Mouse (Mus musculus) small intestine, adult 2 months (tissue): Measurements from ENCODE around the gene Stxbp3. TPM values are rescaled to one million over a fixed set of nuclear protein-coding genes. Genes with fewer than 3 reads are reported as not detected.

Experiments used
- H3K27ac ChIP-seq: fragments of 200-500 bp; 2 replicates; pipeline ENCODE4 v1.5.1; 2012; ENCODE audit warnings: low read depth, low read length, control low read depth, inconsistent platforms; ENCODE audit not compliant: insufficient read depth
- H3K27me3 ChIP-seq: fragments of 200-500 bp; 2 replicates; pipeline ENCODE4 v1.6.1; 2012; ENCODE audit warnings: mild to moderate bottlenecking, moderate library complexity, low read length, inconsistent platforms; ENCODE audit not compliant: control insufficient read depth, insufficient read depth
- H3K36me3 ChIP-seq: fragments of 200-500 bp; 2 replicates; pipeline ENCODE4 v1.6.1; 2012; ENCODE audit warnings: mild to moderate bottlenecking, low read length, control low read depth, inconsistent platforms; ENCODE audit not compliant: control insufficient read depth, insufficient read depth
- H3K4me1 ChIP-seq: fragments of 200-500 bp; 2 replicates; pipeline ENCODE4 v1.6.1; 2012; ENCODE audit warnings: low read length, inconsistent platforms, mixed read lengths; ENCODE audit not compliant: control insufficient read depth, insufficient read depth, insufficient read length
- H3K4me3 ChIP-seq: fragments of 200-500 bp; 2 replicates; pipeline ENCODE4 v1.5.1; 2012; ENCODE audit warnings: low read depth, mild to moderate bottlenecking, control low read depth, inconsistent platforms, low read length, moderate library complexity
- CTCF ChIP-seq: fragments of 200-500 bp; IDR thresholded peaks from 2 replicates; pipeline ENCODE4 v1.5.1; 2012; ENCODE audit warnings: low read depth, mild to moderate bottlenecking, control low read depth, inconsistent platforms, low read length, moderate library complexity, mixed read lengths; ENCODE audit not compliant: insufficient replicate concordance, insufficient read length; ENCODE audit errors: extremely low read depth
- POLR2A ChIP-seq: fragments of 200-500 bp; IDR thresholded peaks from 2 replicates; pipeline ENCODE4 v1.6.1; 2012; ENCODE audit warnings: low read depth, mild to moderate bottlenecking, control low read depth, inconsistent platforms, low read length, moderate library complexity
- WGBS: fragments of 180-500 bp; shearing (Covaris S2); methylation state at CpG from one replicate; pipeline ENCODE4 v1.1.7; 2018; 5-methylcytosine and 5-hydroxymethylcytosine counted together
- polyA plus RNA-seq: library from polyadenylated mRNA; depleted of rRNA; stranded (reverse); fragments of >200 nt; gene quantifications from 2 replicates; pipeline ENCODE4 v1.2.3, GENCODE M21; 2012

The Stxbp3 gene
- polyA plus RNA-seq, 1 experiment = 4.5 TPM

DNA sequence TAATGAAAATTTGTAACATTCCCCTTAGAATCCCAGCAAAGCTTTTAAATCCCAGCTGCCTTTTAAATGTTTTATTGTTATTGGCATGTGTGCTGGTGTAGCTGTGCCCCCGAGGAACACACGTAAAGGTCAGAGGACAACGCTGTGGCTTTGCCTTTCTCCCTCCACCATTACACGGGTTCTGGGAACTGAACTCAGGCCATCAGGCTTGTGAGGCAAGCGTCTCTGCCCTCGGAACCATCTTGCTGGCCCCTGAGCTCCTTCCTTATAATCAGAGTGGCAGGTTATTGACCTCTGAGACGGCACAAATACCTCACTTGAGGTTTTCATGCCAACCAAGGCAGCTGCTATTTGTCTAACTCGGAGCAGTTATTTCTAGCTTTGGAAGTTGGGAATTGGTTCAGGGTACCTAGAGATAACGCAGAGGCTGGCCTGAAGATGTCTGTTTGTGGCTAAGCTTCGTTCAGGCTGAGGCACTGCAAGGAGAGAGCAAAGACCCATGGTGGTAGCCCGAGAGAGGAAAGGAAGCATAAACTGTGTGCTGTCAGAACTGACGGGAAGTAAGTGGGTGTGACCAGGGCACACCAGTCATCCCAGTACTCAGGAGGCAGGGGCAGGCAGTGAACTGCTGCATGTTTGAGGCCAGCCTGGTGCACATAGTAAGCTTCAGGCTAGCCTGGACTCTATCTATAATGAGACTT is 52.4 kb downstream of the Stxbp3 start:
- peaks cover 6% of the 10 kb centered on the region for H3K4me1 ChIP-seq
- H3K4me3 ChIP-seq = no peak overlapping the region
- no peaks in the 10 kb centered on the region for H3K27me3 ChIP-seq
- peaks cover 8% of the 10 kb centered on the region for H3K36me3 ChIP-seq
- WGBS = 19% methylated on average over 12 of the region's 12 CpGs
- H3K27ac ChIP-seq = no peak overlapping the region; the same call in 1 of the 2 replicates
- TF ChIP-seq CTCF = no peak

DNA sequence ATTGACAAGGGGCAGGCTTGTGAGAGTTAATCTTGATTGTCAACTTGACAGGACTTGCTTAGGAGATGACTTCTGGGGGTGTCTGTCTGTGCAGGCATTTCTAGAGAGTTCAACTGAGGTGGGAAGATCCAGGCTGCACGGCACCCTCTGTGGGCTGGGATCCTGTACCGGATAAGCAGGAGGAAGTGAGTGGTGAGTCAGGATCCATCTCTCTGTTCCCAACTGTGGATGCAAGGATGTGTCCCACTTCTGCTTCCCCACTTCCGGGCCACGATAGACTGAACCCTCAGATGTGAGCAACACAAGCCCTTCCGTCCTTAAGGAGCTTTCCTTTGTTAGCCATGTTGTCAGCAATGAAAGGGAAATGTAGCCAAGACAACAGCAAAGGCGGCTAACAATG is 53.8 kb downstream of the Stxbp3 start:
- Histone ChIP-seq H3K36me3 (peaks cover 3% of the 10 kb centered on the region; the same call in 1 of the 2 replicates), H3K27me3 (no peaks in the 10 kb centered on the region), H3K27ac (no peak overlapping the region), H3K4me3 (no peak overlapping the region), H3K4me1 (peaks cover 6% of the 10 kb centered on the region)
- TF ChIP-seq POLR2A (no peak), CTCF (no peak)
- 90% methylated on average over 6 of the region's 6 CpGs for WGBS

DNA sequence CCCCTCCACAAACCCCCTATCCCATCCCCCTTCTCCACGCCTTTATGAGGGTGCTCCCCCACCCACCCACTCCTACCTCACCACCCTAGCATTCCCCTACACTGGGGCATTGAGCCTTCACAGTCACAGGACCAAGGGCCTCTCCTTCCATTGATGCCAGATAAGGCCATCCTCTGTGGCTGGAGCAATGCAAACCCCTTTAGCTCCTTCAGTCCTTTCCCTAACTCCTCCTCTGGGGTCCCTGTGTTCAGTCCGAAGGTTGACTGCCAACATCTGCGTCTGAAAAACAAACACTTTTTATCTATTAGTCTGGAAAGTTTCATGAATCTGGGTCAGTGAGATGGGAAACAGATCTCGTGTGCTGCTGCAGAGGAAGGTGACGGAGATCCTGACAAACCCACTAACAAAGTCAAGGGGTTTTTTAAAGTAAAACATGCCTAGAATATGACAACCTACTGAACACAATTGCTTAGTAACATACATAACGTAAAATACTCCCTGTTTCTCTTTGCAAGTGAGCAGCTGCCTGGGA is 57.9 kb downstream of the Stxbp3 start:
- H3K27me3 ChIP-seq = no peaks in the 10 kb centered on the region
- H3K4me3 ChIP-seq = no peak overlapping the region
- no peaks in the 10 kb centered on the region for H3K4me1 ChIP-seq
- TF ChIP-seq POLR2A (no peak), CTCF (no peak)
- WGBS = 39% methylated on average over 6 of the region's 6 CpGs
- H3K36me3 ChIP-seq = no peaks in the 10 kb centered on the region
- no peak overlapping the region for H3K27ac ChIP-seq

DNA sequence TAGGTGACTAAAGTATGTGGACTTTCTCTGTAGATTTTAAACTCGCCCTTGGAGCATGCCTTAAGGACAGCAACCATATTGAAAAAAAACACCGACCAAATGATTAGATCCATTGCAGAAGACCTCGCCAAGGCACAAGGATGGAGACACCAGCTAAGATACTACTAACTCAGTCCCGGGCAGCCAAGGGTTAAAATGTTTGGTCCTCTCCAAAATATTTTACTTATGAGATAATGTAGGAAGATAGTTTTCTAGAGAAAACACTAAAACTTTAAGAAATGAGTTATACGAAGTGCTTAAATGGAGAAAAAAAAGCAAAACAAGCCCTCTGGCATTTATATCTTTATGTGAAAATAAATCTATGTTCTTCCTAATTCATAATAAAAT is 58.4 kb downstream of the Stxbp3 start:
- H3K36me3 ChIP-seq = no peaks in the 10 kb centered on the region
- H3K27me3 ChIP-seq = no peaks in the 10 kb centered on the region
- H3K27ac ChIP-seq = no peak overlapping the region
- TF ChIP-seq CTCF (no peak), POLR2A (no peak)
- H3K4me1 ChIP-seq = no peaks in the 10 kb centered on the region
- 80% methylated on average over 5 of the region's 5 CpGs for WGBS
- no peak overlapping the region for H3K4me3 ChIP-seq

DNA sequence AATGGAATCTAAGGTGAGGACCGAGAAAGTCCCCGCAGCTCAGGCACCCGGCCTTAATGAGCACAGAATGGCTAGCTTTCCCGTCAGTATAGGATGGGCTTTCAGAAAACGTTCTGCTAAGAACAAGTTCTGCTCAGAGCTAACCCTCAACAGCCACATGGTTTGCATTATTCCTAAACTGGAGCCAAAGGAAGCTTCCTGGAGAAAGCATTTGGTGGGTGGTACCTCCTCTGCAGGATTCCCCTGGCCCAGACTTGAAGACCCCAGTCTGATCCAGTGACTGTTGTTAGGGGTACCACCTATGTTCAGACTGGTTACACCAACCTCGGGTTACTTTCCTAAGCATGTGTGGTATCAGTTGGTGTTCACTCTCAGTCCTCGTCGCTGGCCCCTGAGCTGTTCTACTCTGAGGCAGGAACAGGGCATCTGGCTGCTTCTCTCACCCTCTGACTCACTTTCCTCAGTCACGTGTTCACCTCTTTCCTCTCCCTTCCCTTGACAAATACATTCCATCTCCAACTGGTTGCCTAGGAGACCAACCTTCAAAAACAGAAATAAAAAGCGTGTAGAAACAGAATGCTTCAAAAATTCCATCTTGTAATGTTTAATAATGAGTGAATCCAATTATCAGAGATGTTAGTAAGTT is 59.0 kb downstream of the Stxbp3 start:
- TF ChIP-seq POLR2A (no peak), CTCF (no peak)
- Histone ChIP-seq H3K4me3 (no peak overlapping the region), H3K36me3 (no peaks in the 10 kb centered on the region), H3K27ac (no peak overlapping the region), H3K27me3 (no peaks in the 10 kb centered on the region), H3K4me1 (no peaks in the 10 kb centered on the region)
- WGBS = 67% methylated on average over 10 of the region's 10 CpGs

DNA sequence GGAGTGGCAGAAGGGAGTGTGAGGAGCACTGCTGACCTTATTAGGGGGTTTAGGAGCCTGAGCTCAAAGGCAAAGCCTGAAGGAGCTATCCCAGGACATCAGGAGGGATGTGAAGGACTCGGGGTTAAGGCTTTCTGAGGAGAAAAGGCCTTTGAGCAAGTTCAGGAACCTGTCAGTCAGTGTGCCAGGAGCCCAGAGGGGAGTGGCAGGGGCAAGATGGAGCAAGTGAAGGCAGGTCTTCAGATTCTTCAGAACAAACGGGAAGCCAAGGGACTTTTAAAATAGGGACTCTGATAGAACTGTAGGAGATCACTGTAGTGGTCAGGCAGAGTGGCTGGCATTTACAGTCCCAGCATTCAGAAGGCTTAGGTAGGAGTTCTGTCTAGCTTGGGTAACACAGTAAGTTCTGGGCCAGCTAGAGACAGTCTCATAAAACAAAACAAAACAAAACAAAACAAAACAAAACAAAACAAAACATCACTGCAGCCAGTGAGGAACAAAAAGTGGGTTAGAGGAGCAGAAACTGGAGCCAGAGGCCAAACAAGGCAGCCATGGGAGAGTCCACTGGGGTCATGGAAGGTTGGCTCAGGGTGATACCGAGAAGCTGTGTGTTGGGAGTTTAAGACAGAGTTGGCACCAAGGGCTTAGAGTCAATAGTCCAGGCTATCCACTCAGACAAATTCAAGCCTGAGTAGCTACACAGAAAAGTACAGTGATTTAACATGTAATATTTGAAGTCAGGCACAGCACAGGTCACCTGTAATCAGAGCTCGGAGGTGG is 61.4 kb downstream of the Stxbp3 start:
- H3K36me3 ChIP-seq = no peaks in the 10 kb centered on the region
- WGBS = 69% methylated on average over 4 of the region's 4 CpGs
- H3K27me3 ChIP-seq = no peaks in the 10 kb centered on the region
- H3K4me3 ChIP-seq = no peak overlapping the region
- H3K27ac ChIP-seq = no peak overlapping the region
- TF ChIP-seq CTCF (no peak), POLR2A (no peak)
- H3K4me1 ChIP-seq = no peaks in the 10 kb centered on the region

DNA sequence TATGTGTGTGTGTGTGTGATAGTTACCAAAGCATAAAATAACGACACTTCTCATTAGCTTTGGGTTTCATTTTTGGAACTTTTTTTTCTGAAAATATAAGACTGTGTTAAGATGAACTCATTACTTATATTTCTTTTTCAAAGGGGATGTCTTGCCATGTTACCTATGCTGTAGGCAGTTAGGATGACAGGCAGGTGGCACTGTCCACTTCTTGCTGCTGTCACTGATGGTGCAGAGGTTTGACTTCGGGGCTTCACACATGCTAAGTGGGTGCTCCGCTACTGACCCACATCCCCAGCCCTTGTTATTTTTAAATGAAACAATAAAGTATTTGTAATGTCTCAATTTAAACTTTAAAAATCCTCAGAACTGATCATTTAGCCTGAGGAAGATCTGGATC is 67.5 kb downstream of the Stxbp3 start:
- Histone ChIP-seq H3K4me1 (peaks cover 18% of the 10 kb centered on the region; the same call in 1 of the 2 replicates), H3K27ac (no peak overlapping the region), H3K4me3 (no peak overlapping the region), H3K27me3 (no peaks in the 10 kb centered on the region), H3K36me3 (no peaks in the 10 kb centered on the region)
- TF ChIP-seq CTCF (peak; percentile 26; the same call in 1 of the 2 replicates), POLR2A (no peak)
- WGBS = 78% methylated on average over 3 of the region's 3 CpGs
